Mouse (Mus musculus): ENCODE data around the gene Fam198a.
A peak's percentile ranks its signal among the peaks of the same experiment; 100 is the strongest.

Fam198a gene

GRCm38 (mm10) chr9:122022776-122023175 is 72.0 kb downstream of the Fam198a start:
- peak in 1 of 2 experiments; percentile 45 for DNase-seq

- DNase-seq = no peak
Observed at GRCm38 (mm10) chr9:122023873-122024272, 73.1 kb downstream of the Fam198a start.

GRCm38 (mm10) chr9:122024419-122024818 is 73.6 kb downstream of the Fam198a start:
- no peak for DNase-seq

- DNase-seq = peak in 1 of 2 experiments; percentile 34
Observed at GRCm38 (mm10) chr9:122025855-122026590, 75.2 kb downstream of the Fam198a start.

- peak; percentile 88 to 90 for DNase-seq
Observed at GRCm38 (mm10) chr9:122027081-122027913, 76.5 kb downstream of the Fam198a start.

GRCm38 (mm10) chr9:122027914-122028745 is 77.3 kb downstream of the Fam198a start:
- DNase-seq = no peak

- no peak for DNase-seq
Observed at GRCm38 (mm10) chr9:122029765-122030164, 79.0 kb downstream of the Fam198a start.

Data from cerebellum, postnatal 10 days (tissue).